Mouse (Mus musculus) liver, postnatal 0 days (tissue): ENCODE results near the gene Ptpn6. TPM values are rescaled to one million over a fixed set of nuclear protein-coding genes. Genes with fewer than 3 reads are reported as not detected.
A peak's percentile ranks its signal among the peaks of the same experiment; 100 is the strongest.

Source experiments
- ATAC-seq: fragments of 200-750 bp; cut with Nextera tagmentation; 2 replicates; pipeline ENCODE4 v1.8.0; 2017; ENCODE audit warnings: mild to moderate bottlenecking, moderate library complexity
- DNase-seq: peaks from one replicate; pipeline ENCODE4 v3.0.0-alpha.2; 2016
- H3K27ac ChIP-seq: fragments of 300-500 bp; sonication (generic); 2 replicates; pipeline ENCODE4 v1.5.1; 2014; ENCODE audit warnings: antibody characterized with exemption, moderate library complexity, mild to moderate bottlenecking, low read depth
- H3K27me3 ChIP-seq: fragments of 300-500 bp; sonication (generic); 2 replicates; pipeline ENCODE4 v1.6.1; 2014; ENCODE audit warnings: low read length, control low read depth, mixed read lengths; ENCODE audit not compliant: insufficient read depth
- H3K36me3 ChIP-seq: fragments of 300-500 bp; sonication (generic); replicated peaks from 2 replicates; pipeline ENCODE4 v1.6.1; 2014; ENCODE audit warnings: mild to moderate bottlenecking, control low read depth, low read length, moderate library complexity, mixed read lengths; ENCODE audit not compliant: insufficient read depth
- H3K4me1 ChIP-seq: fragments of 300-500 bp; sonication (generic); 2 replicates; pipeline ENCODE4 v1.6.1; 2014; ENCODE audit warnings: antibody characterized with exemption, mild to moderate bottlenecking, control low read depth; ENCODE audit not compliant: insufficient read depth
- H3K4me2 ChIP-seq: fragments of 300-500 bp; sonication (generic); 2 replicates; pipeline ENCODE4 v1.6.1; 2014; ENCODE audit warnings: low read depth, mild to moderate bottlenecking, low read length, moderate library complexity, mixed read lengths
- H3K4me3 ChIP-seq: fragments of 300-500 bp; sonication (generic); 2 replicates; pipeline ENCODE4 v1.5.1; 2014; ENCODE audit warnings: low read depth, low read length
- H3K9ac ChIP-seq: fragments of 300-500 bp; sonication (generic); replicated peaks from 2 replicates; pipeline ENCODE4 v1.6.1; 2014; ENCODE audit warnings: mild to moderate bottlenecking, moderate library complexity
- H3K9me3 ChIP-seq: fragments of 300-500 bp; sonication (generic); 2 replicates; pipeline ENCODE4 v1.6.1; 2016; ENCODE audit warnings: mild to moderate bottlenecking, control low read depth, low read length, mixed read lengths
- CTCF ChIP-seq: sonication (generic); IDR thresholded peaks from 2 replicates; pipeline ENCODE4 v1.5.1; 2016; ENCODE audit warnings: antibody characterized with exemption, low read depth
- EP300 ChIP-seq: IDR thresholded peaks from 2 replicates; pipeline ENCODE4 v1.6.1; 2016; ENCODE audit warnings: antibody characterized with exemption, low read depth, mild to moderate bottlenecking
- WGBS: fragments of 180-500 bp; shearing (Covaris S2); extraction: QIAGEN DNeasy Blood & Tissue Kit; methylation state at CpG from one replicate; pipeline ENCODE4 v1.1.7; 2014; ENCODE audit not compliant: insufficient replicate concordance; 5-methylcytosine and 5-hydroxymethylcytosine counted together
- polyA plus RNA-seq: library from polyadenylated mRNA; unstranded; fragments of >200 nt; fragmentation: Nextera tagmentation; extraction: Ambion mirVana; gene quantifications from 2 replicates; pipeline ENCODE4 v1.2.1, GENCODE M21; 2015

Gene Ptpn6
- polyA plus RNA-seq, 1 experiment from 2014 or later = 45.1 TPM

DNA sequence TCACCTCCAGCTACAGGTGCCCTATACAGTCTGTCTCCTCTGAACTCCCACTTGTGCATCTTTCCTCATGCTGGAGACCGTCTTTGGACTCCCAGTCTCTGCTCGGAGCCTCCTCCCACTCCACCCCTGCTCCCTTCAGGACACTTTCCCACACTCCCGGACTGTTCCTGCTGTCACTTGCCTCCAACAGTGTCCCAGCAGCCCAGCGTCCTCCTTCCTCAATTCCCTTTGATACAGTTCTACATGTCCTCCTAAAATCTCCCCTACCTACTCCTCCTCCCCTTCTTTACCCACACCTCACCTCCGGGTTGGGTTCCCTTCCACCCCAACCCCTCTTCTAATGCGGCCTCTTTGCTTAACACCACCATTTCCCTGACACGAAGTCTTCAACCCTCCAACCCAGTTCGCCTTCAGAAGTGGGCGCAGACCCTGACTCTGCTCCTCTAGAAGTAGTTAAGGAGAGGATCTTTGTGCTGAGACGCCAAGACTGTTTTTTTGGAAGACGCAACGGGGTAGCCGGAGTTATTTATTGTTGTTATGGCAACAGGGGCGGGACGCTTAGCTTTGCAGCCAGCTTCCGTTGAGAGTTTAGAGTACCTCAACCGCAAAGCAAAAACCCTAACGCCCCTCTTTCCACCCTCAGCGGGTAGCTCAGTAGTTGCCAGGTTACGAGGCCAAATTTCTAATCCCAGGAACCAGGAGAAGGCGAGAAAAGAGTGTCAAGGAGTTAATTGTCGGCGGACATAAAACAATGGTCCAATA, 40.9 kb upstream of the Ptpn6 start, which contains the start of gene Lrrc23:
Gene Lrrc23 (minus strand): TSS at position 506 of the 762 bp plus-strand sequence.
- H3K9ac ChIP-seq = no peak within 1 kb of the TSS
- TF ChIP-seq CTCF (no peak), EP300 (no peak)
- no peaks in the 10 kb centered on the region for H3K9me3 ChIP-seq
- H3K4me1 ChIP-seq = peaks cover 12% of the 10 kb centered on the region
- no peak within 1 kb of the TSS for H3K27ac ChIP-seq
- DNase-seq = no peak
- WGBS = 3% methylated on average over 23 of the region's 23 CpGs
- H3K27me3 ChIP-seq = 0 out of 2 replicates have a peak, but pooled peaks cover 5% of the 10 kb centered on the region
- peak within 1 kb of the TSS; percentile 33 for H3K4me3 ChIP-seq
- H3K4me2 ChIP-seq = peak within 1 kb of the TSS; percentile 61
- ATAC-seq = peak; percentile 17; the same call in 1 of the 2 replicates
- no peaks in the 10 kb centered on the region for H3K36me3 ChIP-seq

DNA sequence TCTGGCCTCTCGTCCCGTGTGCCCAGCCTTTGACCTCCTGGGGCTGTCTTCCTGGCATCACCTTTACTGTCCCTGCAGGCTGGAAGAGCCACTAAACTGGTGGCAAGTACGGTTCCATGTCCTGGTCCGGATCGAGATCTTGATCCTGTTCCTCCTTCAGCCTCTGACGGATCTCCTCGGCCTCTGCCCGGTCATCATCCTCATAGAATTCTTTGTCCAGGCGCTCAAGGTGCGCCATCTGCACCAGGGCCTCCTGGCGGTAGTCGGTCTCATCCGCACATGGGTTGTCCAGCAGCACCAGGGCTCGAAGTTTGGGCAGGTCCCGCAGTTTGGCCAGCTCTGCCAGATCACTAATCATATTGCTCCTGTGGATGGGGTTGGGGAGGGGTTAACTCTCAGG, 32.0 kb upstream of the Ptpn6 start:
- no peak overlapping the region for H3K27ac ChIP-seq
- 80% methylated on average over 15 of the region's 15 CpGs for WGBS
- H3K27me3 ChIP-seq = peaks cover 21% of the 10 kb centered on the region
- 0 out of 2 replicates have a peak, but pooled peaks cover 7% of the 10 kb centered on the region for H3K4me1 ChIP-seq
- no peak overlapping the region for H3K4me3 ChIP-seq
- H3K36me3 ChIP-seq = no peaks in the 10 kb centered on the region
- no peaks in the 10 kb centered on the region for H3K9me3 ChIP-seq
- no peak overlapping the region for H3K4me2 ChIP-seq
- no peak for DNase-seq
- no peak for ATAC-seq
- H3K9ac ChIP-seq = no peak overlapping the region
- TF ChIP-seq CTCF (no peak), EP300 (no peak)

- Histone ChIP-seq H3K36me3 (no peaks in the 10 kb centered on the region), H3K4me1 (0 out of 2 replicates have a peak, but pooled peaks cover 7% of the 10 kb centered on the region), H3K9me3 (no peaks in the 10 kb centered on the region), H3K4me2 (peak overlapping the region; percentile 78; the same call in 1 of the 2 replicates), H3K4me3 (no peak overlapping the region), H3K27me3 (peaks cover 21% of the 10 kb centered on the region), H3K27ac (no peak overlapping the region), H3K9ac (no peak overlapping the region)
- WGBS = 39% methylated on average over 7 of the region's 7 CpGs
- DNase-seq = no peak
- ATAC-seq = no peak
- no peak for TF ChIP-seq EP300
- no peak for TF ChIP-seq CTCF
These were observed 31.5 kb upstream of the Ptpn6 start for GRCm38 (mm10) chr6:124770013-124770412.

DNA sequence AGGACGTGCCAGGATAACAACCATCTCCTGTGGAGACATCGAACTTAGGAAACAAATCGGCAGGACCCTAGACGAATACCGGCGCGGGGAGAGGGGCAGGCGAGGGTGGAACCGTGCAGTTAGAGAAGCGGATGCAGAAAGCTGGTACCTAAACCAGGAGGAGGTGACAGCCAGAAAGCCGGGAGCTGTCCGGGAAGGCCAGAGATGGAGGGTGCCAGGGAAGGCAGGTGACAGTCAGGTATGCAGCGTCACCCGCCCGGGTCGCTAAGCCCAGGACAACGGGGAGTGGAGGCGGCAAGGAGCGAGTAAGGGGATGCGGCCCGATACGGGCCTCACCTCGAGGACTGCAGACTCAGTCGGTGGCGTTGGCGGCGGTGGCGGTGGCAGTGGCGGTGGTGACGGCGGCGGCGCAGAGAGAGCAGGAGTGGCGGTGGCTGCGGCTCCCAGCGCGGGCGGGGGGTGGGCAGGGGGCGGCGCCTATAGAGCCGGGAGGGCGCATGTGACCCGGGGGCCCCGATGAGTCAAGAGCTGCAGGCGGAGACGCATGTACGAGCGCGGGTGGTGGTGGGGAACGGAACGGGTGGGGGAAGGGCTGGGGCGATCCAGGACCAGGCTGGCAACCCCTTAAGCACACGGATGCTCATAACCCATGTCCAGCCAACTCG, 30.7 kb upstream of the Ptpn6 start, which contains the start of gene Eno2:
Gene Eno2 (minus strand): TSS at position 573 of the 665 bp plus-strand sequence.
- no peak for TF ChIP-seq EP300
- no peak for TF ChIP-seq CTCF
- DNase-seq (peak; percentile 55), ATAC-seq (peak; percentile 45; the same call in 1 of the 2 replicates)
- no peaks in the 10 kb centered on the region for H3K36me3 ChIP-seq
- no peaks in the 10 kb centered on the region for H3K9me3 ChIP-seq
- H3K4me2 ChIP-seq = peak within 1 kb of the TSS; percentile 78
- peak within 1 kb of the TSS; percentile 31 for H3K9ac ChIP-seq
- 2% methylated on average over 47 of the region's 54 CpGs for WGBS
- peak within 1 kb of the TSS; percentile 48 for H3K4me3 ChIP-seq
- H3K4me1 ChIP-seq = 0 out of 2 replicates have a peak, but pooled peaks cover 7% of the 10 kb centered on the region
- H3K27ac ChIP-seq = no peak within 1 kb of the TSS
- peaks cover 21% of the 10 kb centered on the region for H3K27me3 ChIP-seq

GRCm38 (mm10) chr6:124768704-124769044, 30.2 kb upstream of the Ptpn6 start:
- Histone ChIP-seq H3K36me3 (no peaks in the 10 kb centered on the region), H3K4me1 (0 out of 2 replicates have a peak, but pooled peaks cover 7% of the 10 kb centered on the region), H3K9me3 (no peaks in the 10 kb centered on the region), H3K27me3 (peaks cover 21% of the 10 kb centered on the region), H3K9ac (peak overlapping the region; percentile 31; the same call in 1 of the 2 replicates), H3K4me2 (peak overlapping the region; percentile 78), H3K27ac (no peak overlapping the region), H3K4me3 (peak overlapping the region; percentile 48)
- DNase-seq (no peak), ATAC-seq (no peak)
- TF ChIP-seq CTCF = no peak
- WGBS = 3% methylated on average over 9 of the region's 9 CpGs
